In the genomic region with DNA sequence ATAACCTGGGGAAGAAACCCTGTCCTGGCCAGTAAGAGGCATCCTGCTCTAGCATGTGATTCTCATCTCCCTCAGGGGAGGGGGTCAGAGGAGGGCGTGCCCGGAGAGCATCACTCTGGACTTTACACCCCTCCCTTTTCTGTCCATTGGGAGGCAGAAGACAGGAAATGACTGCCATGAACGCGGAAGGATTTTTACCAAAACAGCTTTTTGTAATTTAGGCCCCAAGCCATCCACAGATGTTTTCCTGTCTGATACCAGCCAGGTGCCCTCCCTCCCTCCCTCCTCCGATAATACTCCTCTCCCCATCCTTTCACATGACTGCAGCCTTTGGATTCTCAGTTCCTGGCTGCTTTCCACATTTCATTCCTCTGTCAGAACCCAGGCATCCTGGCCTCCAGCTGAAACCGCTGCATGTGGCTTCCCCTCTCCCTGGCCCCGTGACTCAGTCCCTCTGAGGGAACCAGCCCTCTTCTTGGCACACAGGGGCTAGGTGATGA, we compare ENCODE assay signal across 9 mouse cellular contexts. TPM values are rescaled to one million over a fixed set of nuclear protein-coding genes. Genes with fewer than 3 reads are reported as not detected.
A peak's percentile ranks its signal among the peaks of the same experiment; 100 is the strongest.
DNase-seq lines count a peak whose midpoint lies in the region; ATAC-seq lines count a peak whose summit lies in the region.
"Had no signal": no experiment of that assay in that cellular context is flagged by ENCODE, and none has a peak within 500 bp of the region (broad histone marks: within the 10 kb centered on the region; RNA-seq: fewer than 3 reads in every experiment).

A gene (plus strand): TSS at position 367 of the 500 bp plus-strand sequence.

- peaks cover 6% of the 10 kb centered on the region for H3K36me3 ChIP-seq in intestine, embryonic 16.5 days (ENCODE audit: control insufficient read depth, insufficient read depth, low read length)

- peak; percentile 98 for DNase-seq in heart, adult 11 months
- DNase-seq in heart, postnatal 36 days, result no peak
- DNase-seq in R1 (ENCODE audit: low read depth, low spot score), result peak; percentile 85
- DNase-seq in gastrocnemius, postnatal 25 days, result peak; percentile 78
- DNase-seq in retina, embryonic 14.5 days (ENCODE audit: low spot score), result peak; percentile 43
- no peak for DNase-seq in thymus, postnatal 0 days (ENCODE audit: low spot score)

- peak; percentile 83 for ATAC-seq in intestine, embryonic 16.5 days
- no peak for ATAC-seq in megakaryocyte progenitor cell, adult 5-6 weeks (replicated peaks; ENCODE audit: poor library complexity)
- ATAC-seq: Patski had no signal

- 21% methylated on average over 7 of the region's 7 CpGs for WGBS in intestine, embryonic 16.5 days

- H3K27me3 ChIP-seq in intestine, embryonic 16.5 days (replicated peaks; ENCODE audit: control insufficient read depth, insufficient read depth, low read length), result no peaks in the 10 kb centered on the region
- H3K27me3 ChIP-seq: Patski had no signal

- H3K9ac ChIP-seq in intestine, embryonic 16.5 days (ENCODE audit: low read depth, low read length), result peak within 1 kb of the TSS; percentile 41; the same call in 1 of the 2 replicates

- no peaks in the 10 kb centered on the region for H3K9me3 ChIP-seq in intestine, embryonic 16.5 days (ENCODE audit: control insufficient read depth, low read length)

- H3K4me2 ChIP-seq in intestine, embryonic 16.5 days (ENCODE audit: low read depth, low read length), result peak within 1 kb of the TSS; percentile 14; the same call in 1 of the 2 replicates

- H3K4me3 ChIP-seq in intestine, embryonic 16.5 days (ENCODE audit: low read length), result no peak within 1 kb of the TSS

- intact Hi-C loops in heart, postnatal 36 days (cut with DNase I), result no loop called here

- H3K4me1 ChIP-seq in intestine, embryonic 16.5 days (ENCODE audit: control insufficient read depth, insufficient read depth, low read length), result peaks cover 3% of the 10 kb centered on the region; the same call in 1 of the 2 replicates

- H3K27ac ChIP-seq in intestine, embryonic 16.5 days (ENCODE audit: low read length), result 0 out of 2 replicates have a peak within 1 kb of the TSS, but pooled peaks have one; percentile 17

RNA-seq across cellular contexts. Expression of the gene that starts here (rescaled TPM):
- total RNA-seq in heart, postnatal 36 days (2021), result 1 to 10 TPM; 4.0 to 4.9 TPM
- total RNA-seq in gastrocnemius, postnatal 25 days (2021), result 10 to 100 TPM in 1 of 2 experiments, 1 to 10 TPM in 1; 6.8 to 10.9 TPM
- 1.6 and 1.7 TPM in 2 replicates for polyA plus RNA-seq in intestine, embryonic 16.5 days (2015; fragmentation: Nextera tagmentation; extraction: Ambion mirVana)
- polyA plus RNA-seq in thymus, postnatal 0 days (2015; fragmentation: Nextera tagmentation; extraction: Ambion mirVana), result 0.78 and 1.1 TPM in 2 replicates
- total RNA-seq in megakaryocyte progenitor cell, adult 5-6 weeks (2015), result not detected in 2 replicates
- 0.88 TPM in 1 of 2 replicates, not detected in the other for total RNA-seq in megakaryocyte progenitor cell, adult 5-6 weeks (2017)

Comparison
In these comparisons a context has a peak if more than half of its experiments do, and no peak if none do; other contexts are left out.
1. DNase-seq: peak in heart, adult 11 months (single experiment), R1 (single experiment), gastrocnemius, postnatal 25 days (single experiment) and retina, embryonic 14.5 days (single experiment); none in heart, postnatal 36 days (0 of 2) and thymus, postnatal 0 days (single experiment).